Mouse (Mus musculus): Measurements from ENCODE around the gene Gm28576. TPM values are rescaled to one million over a fixed set of nuclear protein-coding genes. Genes with fewer than 3 reads are reported as not detected.

Gm28576 gene
- polyA plus RNA-seq (2012; rRNA removed) = not detected in 2 replicates

DNA sequence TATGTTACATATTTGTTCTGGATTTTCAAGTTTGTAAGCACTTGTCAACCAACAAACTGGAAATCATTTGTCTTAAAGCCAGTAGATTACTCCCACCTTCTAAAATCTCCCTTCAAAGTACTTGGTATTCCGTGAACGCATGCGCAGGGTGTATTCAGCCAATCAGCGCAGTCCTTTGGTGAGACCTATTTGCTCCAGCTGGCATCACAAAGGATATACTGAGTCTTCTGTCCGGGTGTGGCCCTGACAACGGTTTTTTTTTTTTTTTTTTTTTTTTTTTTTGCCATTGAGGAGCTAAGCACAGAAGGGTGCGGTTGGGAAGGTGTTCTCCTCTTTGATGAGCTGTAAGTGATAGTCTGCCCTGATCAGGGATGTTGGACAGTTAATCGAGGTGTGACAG lies at the start of gene Gm28576:
Gm28576 (plus strand) TSS at position 301 of the 400 bp plus-strand sequence.

Other genes starting within 250 kb of the Gm28576 start
- gene Gm20826, start 84.5 kb upstream of the Gm28576 start, polyA plus RNA-seq (2012; rRNA removed) = not detected in 2 replicates